Mouse (Mus musculus) embryonic facial prominence, embryonic 14.5 days (tissue): ENCODE results near the gene Nemf. TPM values are rescaled to one million over a fixed set of nuclear protein-coding genes. Genes with fewer than 3 reads are reported as not detected.

ENCODE experiments used
- ATAC-seq: fragments of 200-750 bp; cut with Nextera tagmentation; 2 replicates; pipeline ENCODE4 v1.8.0; 2017; ENCODE audit warnings: low read depth, moderate number of reproducible peaks, moderate TSS enrichment
- DNase-seq: peaks from one replicate; pipeline ENCODE4 v3.0.0-alpha.2; 2015; ENCODE audit warnings: low spot score
- H3K27ac ChIP-seq: fragments of 300-500 bp; sonication (generic); replicated peaks from 2 replicates; pipeline ENCODE4 v1.5.1; 2014; ENCODE audit warnings: low read depth, mild to moderate bottlenecking, low read length, moderate library complexity
- H3K27me3 ChIP-seq: fragments of 300-500 bp; sonication (generic); replicated peaks from 2 replicates; pipeline ENCODE4 v1.6.1; 2014; ENCODE audit warnings: low read length; ENCODE audit not compliant: control insufficient read depth, insufficient read depth
- H3K36me3 ChIP-seq: fragments of 300-500 bp; sonication (generic); 2 replicates; pipeline ENCODE4 v1.6.1; 2014; ENCODE audit warnings: low read length, mixed read lengths; ENCODE audit not compliant: control insufficient read depth, insufficient read depth
- H3K4me1 ChIP-seq: fragments of 300-500 bp; sonication (generic); 2 replicates; pipeline ENCODE4 v1.6.1; 2014; ENCODE audit warnings: antibody characterized with exemption, low read length; ENCODE audit not compliant: control insufficient read depth, insufficient read depth
- H3K4me2 ChIP-seq: fragments of 300-500 bp; sonication (generic); 2 replicates; pipeline ENCODE4 v1.6.1; 2014; ENCODE audit warnings: low read depth, mild to moderate bottlenecking, low read length, moderate library complexity, mixed read lengths
- H3K4me3 ChIP-seq: fragments of 300-500 bp; sonication (generic); 2 replicates; pipeline ENCODE4 v1.5.1; 2014; ENCODE audit warnings: low read depth, mild to moderate bottlenecking, low read length
- H3K9ac ChIP-seq: fragments of 300-500 bp; sonication (generic); 2 replicates; pipeline ENCODE4 v1.6.1; 2014; ENCODE audit warnings: low read depth, mild to moderate bottlenecking, low read length, moderate library complexity, mixed read lengths
- H3K9me3 ChIP-seq: fragments of 300-500 bp; sonication (generic); 2 replicates; pipeline ENCODE4 v1.6.1; 2016; ENCODE audit warnings: low read length; ENCODE audit not compliant: control insufficient read depth
- WGBS: fragments of 180-500 bp; shearing (Covaris S2); extraction: QIAGEN DNeasy Blood & Tissue Kit; methylation state at CpG from one replicate; pipeline ENCODE4 v1.1.7; 2014; 5-methylcytosine and 5-hydroxymethylcytosine counted together
- polyA plus RNA-seq: library from polyadenylated mRNA; unstranded; fragments of >200 nt; fragmentation: Nextera tagmentation; extraction: Ambion mirVana; gene quantifications from 2 replicates; pipeline ENCODE4 v1.2.1, GENCODE M21; 2014

Nemf gene
- polyA plus RNA-seq, 1 experiment from 2014 or later, result 65.8 TPM

DNA sequence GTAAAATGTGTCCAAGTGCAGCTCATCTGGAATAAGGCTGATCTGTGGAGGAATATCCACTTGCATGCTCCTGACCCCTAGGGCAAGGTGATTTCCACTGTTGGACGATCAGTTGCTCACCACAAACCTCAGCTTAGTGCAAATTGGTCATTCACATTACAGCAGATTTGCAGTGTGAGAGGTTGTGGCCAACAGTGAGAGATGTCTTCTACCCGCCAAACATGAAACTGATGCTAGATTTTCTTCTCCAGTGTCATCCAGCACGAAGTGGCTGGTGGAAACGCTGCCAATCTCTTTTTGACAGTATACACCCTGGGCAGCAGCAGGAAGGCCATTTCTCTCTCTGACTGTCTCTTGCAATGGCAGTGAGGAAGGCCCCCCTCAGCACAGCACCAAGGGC lies 61.3 kb downstream of the Nemf start:
- Histone ChIP-seq H3K9ac (peak overlapping the region; percentile 98), H3K36me3 (peaks cover 11% of the 10 kb centered on the region), H3K4me3 (no peak overlapping the region), H3K4me2 (peak overlapping the region; percentile 60), H3K9me3 (no peaks in the 10 kb centered on the region), H3K4me1 (peaks cover 20% of the 10 kb centered on the region), H3K27me3 (no peaks in the 10 kb centered on the region), H3K27ac (peak overlapping the region; percentile 94; the same call in 1 of the 2 replicates)
- DNase-seq (no peak), ATAC-seq (no peak)
- 79% methylated on average over 4 of the region's 4 CpGs for WGBS

DNA sequence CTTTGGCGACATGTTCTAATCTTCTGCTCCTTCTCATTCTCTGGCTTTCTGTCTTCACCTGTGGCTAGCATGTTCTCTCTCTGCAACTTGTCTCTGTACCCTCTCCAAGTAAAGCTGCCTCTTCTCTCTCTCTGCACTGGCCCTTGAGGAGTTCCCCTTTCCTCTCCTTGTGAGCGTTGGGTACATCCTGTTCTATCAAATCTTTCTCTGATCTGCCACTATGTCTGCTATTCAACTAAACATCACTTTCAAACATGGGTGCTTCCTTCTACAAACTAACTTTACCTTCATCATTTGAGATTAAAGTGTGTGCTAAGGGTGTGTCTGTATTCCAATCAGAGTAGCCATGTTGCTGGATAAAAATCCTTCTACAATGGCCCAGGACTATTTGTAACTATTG lies 62.0 kb downstream of the Nemf start:
- no peak overlapping the region for H3K4me2 ChIP-seq
- no peak overlapping the region for H3K27ac ChIP-seq
- H3K4me3 ChIP-seq, result no peak overlapping the region
- WGBS, result 83% methylated on average over 2 of the region's 2 CpGs
- H3K9me3 ChIP-seq, result no peaks in the 10 kb centered on the region
- no peaks in the 10 kb centered on the region for H3K27me3 ChIP-seq
- H3K4me1 ChIP-seq, result peaks cover 20% of the 10 kb centered on the region
- H3K9ac ChIP-seq, result no peak overlapping the region
- DNase-seq (no peak), ATAC-seq (no peak)
- H3K36me3 ChIP-seq, result peaks cover 5% of the 10 kb centered on the region

DNA sequence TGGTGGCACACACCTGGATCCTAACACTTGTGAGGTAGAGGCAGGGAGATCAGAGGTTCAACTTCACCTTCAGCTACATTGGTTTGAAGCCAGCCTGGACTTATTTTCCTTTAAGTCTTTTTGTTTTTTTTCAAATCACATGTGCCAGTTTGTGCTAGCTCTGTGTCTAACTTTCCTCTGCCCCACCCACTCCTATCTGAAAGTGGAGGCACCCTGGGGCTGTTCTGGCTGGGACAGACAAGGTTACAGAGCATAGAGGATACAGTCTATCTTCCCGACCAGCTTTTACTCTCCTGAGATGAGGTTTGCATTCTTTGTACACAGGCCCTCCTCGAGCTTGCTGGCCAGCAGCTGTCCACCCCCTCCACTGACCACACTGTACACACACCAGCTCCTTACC lies 63.1 kb downstream of the Nemf start:
- ATAC-seq (no peak), DNase-seq (no peak)
- no peaks in the 10 kb centered on the region for H3K9me3 ChIP-seq
- H3K4me3 ChIP-seq, result no peak overlapping the region
- H3K27ac ChIP-seq, result no peak overlapping the region
- WGBS, result 41% methylated on average over 2 of the region's 2 CpGs
- no peak overlapping the region for H3K4me2 ChIP-seq
- peaks cover 16% of the 10 kb centered on the region for H3K4me1 ChIP-seq
- H3K9ac ChIP-seq, result no peak overlapping the region
- H3K36me3 ChIP-seq, result peaks cover 5% of the 10 kb centered on the region; the same call in 1 of the 2 replicates
- no peaks in the 10 kb centered on the region for H3K27me3 ChIP-seq

DNA sequence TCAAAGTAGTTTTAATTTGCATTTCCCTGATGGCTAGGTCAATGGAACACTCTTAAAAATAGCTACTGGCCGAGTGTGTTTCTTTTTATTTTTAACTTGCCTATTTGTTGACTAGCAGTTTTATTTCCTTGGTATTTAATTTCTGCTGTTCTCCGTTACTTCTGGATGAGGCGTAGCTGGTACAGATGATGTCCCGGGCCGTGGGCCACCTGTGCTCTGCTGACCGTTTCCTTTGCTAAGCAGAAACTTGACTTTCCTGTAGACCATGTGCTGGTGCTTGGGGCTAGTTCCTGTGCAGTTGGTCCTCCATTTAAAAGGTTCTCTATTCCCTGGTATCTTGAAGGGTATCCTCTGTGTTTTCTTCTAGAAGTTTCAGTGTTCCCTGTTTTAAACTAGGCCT lies 64.6 kb downstream of the Nemf start:
- no peak overlapping the region for H3K27ac ChIP-seq
- H3K36me3 ChIP-seq, result no peaks in the 10 kb centered on the region
- peaks cover 7% of the 10 kb centered on the region for H3K4me1 ChIP-seq
- H3K9me3 ChIP-seq, result no peaks in the 10 kb centered on the region
- no peak overlapping the region for H3K9ac ChIP-seq
- WGBS, result 84% methylated on average over 6 of the region's 6 CpGs
- no peak overlapping the region for H3K4me2 ChIP-seq
- no peak overlapping the region for H3K4me3 ChIP-seq
- H3K27me3 ChIP-seq, result no peaks in the 10 kb centered on the region
- ATAC-seq (no peak), DNase-seq (no peak)

DNA sequence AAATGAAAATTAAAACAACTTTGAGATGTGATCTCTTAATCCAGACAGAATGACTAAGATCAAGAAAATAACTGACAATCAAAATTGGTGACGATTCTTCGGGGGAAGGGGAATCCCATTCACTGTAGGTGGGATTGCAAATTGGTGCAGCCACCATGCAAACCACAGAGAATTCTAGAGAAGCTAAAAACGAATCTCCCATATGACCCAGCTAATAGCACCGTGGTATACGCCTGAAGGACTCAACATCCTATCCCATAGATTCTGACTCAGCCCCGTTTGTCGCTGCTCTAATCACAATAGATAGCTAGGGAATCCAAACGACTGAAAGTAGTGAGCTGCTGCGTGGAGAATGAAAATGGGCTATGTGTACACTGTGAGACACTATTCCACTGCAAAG lies 68.3 kb downstream of the Nemf start:
- H3K27ac ChIP-seq, result no peak overlapping the region
- no peak for DNase-seq
- H3K27me3 ChIP-seq, result no peaks in the 10 kb centered on the region
- no peak overlapping the region for H3K4me2 ChIP-seq
- no peak overlapping the region for H3K4me3 ChIP-seq
- no peaks in the 10 kb centered on the region for H3K4me1 ChIP-seq
- no peaks in the 10 kb centered on the region for H3K9me3 ChIP-seq
- H3K9ac ChIP-seq, result no peak overlapping the region
- ATAC-seq, result no peak
- no peaks in the 10 kb centered on the region for H3K36me3 ChIP-seq
- WGBS, result 79% methylated on average over 9 of the region's 9 CpGs

DNA sequence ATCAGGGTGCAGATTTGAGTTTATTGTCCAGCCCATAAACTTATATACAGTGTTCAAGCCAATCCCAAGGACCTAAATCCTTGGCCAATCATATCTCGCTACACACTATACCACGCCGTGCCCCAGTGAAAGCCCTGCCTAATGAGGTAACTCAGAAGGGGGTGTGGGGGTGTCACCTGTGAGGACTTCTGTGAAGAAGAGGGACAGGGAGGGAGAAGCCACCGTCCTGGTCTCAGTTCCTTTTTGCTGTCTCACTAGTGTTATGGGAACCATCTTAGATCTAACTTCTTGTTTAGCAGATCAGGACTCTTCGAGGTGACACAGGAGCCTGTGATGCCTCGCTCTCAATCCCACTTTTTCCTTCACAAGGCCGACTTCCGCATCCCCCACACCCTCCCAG lies 69.4 kb downstream of the Nemf start:
- H3K36me3 ChIP-seq, result no peaks in the 10 kb centered on the region
- 87% methylated on average over 8 of the region's 8 CpGs for WGBS
- H3K4me2 ChIP-seq, result no peak overlapping the region
- no peaks in the 10 kb centered on the region for H3K9me3 ChIP-seq
- H3K9ac ChIP-seq, result no peak overlapping the region
- no peaks in the 10 kb centered on the region for H3K27me3 ChIP-seq
- H3K27ac ChIP-seq, result no peak overlapping the region
- H3K4me1 ChIP-seq, result no peaks in the 10 kb centered on the region
- ATAC-seq (no peak), DNase-seq (no peak)
- H3K4me3 ChIP-seq, result no peak overlapping the region

DNA sequence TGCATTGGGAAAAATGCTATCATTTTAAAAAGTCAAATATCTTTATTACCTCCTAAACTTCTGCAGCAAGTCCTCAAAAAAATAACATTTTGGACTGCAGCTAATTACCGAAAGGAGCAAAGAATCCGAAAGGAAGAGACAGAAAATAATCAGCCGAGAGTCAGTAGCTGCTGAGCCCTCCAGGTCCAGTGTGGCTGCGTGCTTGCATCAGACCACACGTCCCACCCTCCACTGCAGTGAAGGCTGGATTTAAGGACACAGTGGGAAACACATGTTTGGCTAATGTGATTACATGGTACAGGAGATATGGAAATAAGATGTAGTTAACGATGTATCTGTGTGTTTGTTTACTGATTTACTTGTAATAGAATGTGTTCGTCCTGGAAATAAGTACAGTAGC lies 73.8 kb downstream of the Nemf start:
- H3K9me3 ChIP-seq, result no peaks in the 10 kb centered on the region
- H3K36me3 ChIP-seq, result no peaks in the 10 kb centered on the region
- WGBS, result 75% methylated on average over 7 of the region's 7 CpGs
- H3K27me3 ChIP-seq, result no peaks in the 10 kb centered on the region
- no peak overlapping the region for H3K27ac ChIP-seq
- H3K4me3 ChIP-seq, result no peak overlapping the region
- no peaks in the 10 kb centered on the region for H3K4me1 ChIP-seq
- H3K9ac ChIP-seq, result no peak overlapping the region
- ATAC-seq (no peak), DNase-seq (no peak)
- H3K4me2 ChIP-seq, result no peak overlapping the region

DNA sequence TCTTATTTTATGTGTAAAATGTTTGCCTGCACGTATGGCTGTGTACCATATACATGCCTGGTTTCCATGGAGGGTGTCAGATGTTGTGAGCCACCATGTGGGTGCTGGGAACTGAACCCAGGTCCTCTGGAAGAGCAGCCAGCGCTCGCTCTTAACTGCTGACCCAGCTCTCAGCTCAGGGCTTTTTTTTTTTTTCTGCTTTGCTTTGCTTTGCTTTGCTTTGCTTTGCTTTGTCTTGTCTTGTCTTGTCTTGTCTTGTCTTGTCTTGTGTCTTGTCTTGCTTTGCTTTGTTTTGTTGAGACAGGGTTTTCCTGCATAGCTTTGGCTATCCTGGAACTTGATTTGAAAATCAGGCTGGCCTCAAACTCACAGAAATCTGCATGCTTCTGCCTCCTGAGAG lies 76.0 kb downstream of the Nemf start:
- WGBS, result 90% methylated on average over 3 of the region's 3 CpGs

DNA sequence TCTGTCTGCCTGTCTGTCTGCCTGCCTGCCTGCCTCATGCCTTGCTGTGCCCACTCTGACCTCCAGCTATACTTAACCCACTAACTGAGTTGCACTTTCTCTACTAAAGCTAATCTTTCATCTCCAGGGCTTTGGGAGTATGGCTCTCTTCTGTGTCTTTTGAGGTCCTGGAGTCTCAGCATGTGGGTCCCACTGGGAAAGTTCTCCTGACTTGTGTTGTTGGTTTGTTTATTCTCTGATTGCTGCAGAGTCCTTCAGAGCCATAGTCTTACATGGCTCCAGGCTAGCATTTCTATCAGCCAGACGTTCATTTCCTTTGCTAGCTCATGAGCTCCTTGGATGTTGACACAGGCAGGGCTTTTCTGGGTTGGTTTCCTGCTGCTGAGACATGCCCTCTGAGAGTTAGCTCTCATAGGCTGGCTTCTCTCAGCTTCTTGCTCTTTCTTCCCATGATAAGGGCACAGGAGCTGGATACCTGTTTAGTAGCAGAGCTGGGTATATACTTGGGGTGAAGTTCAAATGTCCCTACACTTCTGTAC lies 77.0 kb downstream of the Nemf start:
- no peak for ATAC-seq
- H3K9me3 ChIP-seq, result no peaks in the 10 kb centered on the region
- no peaks in the 10 kb centered on the region for H3K4me1 ChIP-seq
- no peak overlapping the region for H3K4me2 ChIP-seq
- WGBS, result 17% methylated on average over 1 of the region's 1 CpGs
- H3K36me3 ChIP-seq, result no peaks in the 10 kb centered on the region
- no peaks in the 10 kb centered on the region for H3K27me3 ChIP-seq
- H3K27ac ChIP-seq, result no peak overlapping the region
- DNase-seq, result peak; percentile 11
- H3K9ac ChIP-seq, result no peak overlapping the region
- H3K4me3 ChIP-seq, result no peak overlapping the region

More for the DNA sequence above, 76.0 kb downstream of the Nemf start:
- no peak overlapping the region for H3K27ac ChIP-seq
- no peak overlapping the region for H3K9ac ChIP-seq
- ATAC-seq (no peak), DNase-seq (no peak)
- H3K4me3 ChIP-seq, result no peak overlapping the region
- H3K4me2 ChIP-seq, result no peak overlapping the region
- H3K9me3 ChIP-seq, result no peaks in the 10 kb centered on the region
- H3K27me3 ChIP-seq, result no peaks in the 10 kb centered on the region
- H3K4me1 ChIP-seq, result no peaks in the 10 kb centered on the region
- H3K36me3 ChIP-seq, result no peaks in the 10 kb centered on the region
